Mouse (Mus musculus) kidney, postnatal 36 days (tissue): ENCODE measurements around the gene Suds3.

Source experiments
- DNase-seq, 2 experiments: peaks; one replicate each; pipeline ENCODE4 v3.0.0; 2021 to 2022; ENCODE audit warnings: mixed read lengths in 2 of 2

Gene Suds3

DNA sequence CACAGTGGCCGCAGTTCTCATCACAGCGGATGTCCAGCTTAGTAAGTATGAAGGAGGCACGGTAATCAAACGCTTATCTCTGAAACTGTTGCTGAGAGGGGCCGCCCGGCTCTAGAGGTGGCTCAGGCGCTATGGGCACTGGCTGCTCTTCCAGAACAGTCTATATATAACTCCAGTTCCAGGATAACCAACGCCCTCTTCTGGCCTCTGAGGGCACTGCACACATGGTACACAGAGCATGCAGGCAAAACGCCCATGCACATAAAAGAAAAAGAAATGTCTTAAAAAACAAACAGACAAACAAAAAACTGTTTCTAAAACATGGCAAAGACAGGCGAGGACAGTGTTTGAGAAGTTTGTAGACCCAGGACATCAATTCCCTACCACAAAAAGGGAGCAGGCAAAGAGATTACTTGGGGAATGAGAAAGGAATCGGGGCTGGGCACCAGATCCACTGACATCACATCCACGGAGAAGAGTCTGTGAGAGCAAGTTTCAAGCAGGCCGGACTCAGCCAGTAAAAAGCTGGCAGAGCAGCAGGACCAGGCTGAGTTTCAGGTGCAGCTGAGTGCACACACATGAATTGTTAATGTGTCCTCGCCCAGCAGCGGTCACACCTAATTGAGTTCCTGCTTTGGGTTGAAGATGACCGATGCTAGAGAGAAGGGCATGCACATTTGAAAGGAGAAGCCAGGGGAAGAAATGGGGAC lies 4.7 kb downstream of the Suds3 start:
- DNase-seq: peak; percentile 52 to 58

DNA sequence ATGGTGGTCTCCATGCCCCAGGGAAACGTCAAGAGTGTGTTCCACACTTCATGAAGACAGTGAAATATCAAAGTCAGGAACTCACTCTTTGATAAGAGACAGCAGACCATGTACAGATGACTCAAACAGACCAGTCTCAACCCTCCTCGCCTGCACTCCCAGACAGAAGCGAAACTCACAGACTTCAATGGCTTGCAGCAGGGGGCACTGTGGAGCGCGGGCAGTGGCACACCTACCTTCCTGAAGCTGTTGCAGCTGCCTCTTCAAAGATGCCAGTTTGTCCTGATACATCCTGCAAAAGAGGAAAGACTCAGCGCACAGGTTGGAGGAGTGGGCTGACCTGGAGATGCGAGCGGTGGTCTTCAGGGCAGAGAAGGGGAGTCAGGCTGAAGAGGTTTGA lies 6.4 kb downstream of the Suds3 start:
- DNase-seq: peak in 1 of 2 experiments; percentile 60

DNA sequence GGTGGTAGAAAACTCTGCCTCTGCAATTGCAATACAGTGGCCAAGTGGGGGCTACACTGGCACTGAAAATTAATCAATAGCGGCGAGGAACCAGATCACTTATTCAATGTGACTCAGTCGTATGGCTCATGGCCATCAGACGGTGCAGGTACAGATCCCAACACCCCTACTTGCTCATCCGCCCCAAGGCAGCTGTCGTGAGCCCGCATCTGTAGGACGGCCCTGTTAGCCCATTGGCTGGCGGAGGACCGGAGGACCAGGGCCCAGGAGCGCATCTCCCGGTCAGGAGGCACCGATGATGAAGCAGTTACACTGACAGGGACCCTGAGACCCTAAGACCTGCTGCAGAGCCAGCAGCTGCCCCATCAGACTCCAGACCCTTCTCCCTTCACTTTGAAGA lies 7.2 kb downstream of the Suds3 start:
- DNase-seq: no peak

DNA sequence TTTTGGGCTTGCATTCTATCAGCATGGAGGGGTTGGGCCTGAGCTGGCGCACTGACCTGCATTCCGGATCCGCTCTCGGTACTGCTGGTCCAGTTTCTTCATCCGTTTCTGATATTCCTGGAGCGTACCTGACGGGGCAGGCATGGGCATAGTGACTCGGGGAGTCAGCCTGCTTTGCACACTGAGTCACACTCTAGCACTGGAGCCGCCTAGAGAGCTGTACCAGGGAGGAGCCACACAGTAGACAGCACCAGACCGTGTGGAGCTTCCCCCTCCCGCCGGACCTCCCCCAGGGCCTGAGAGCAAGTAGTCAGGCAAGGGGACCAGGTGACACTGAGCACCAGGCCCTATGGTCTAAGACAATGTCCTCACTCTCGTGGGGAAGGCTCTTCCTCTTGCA lies 7.6 kb downstream of the Suds3 start:
- DNase-seq: no peak

DNA sequence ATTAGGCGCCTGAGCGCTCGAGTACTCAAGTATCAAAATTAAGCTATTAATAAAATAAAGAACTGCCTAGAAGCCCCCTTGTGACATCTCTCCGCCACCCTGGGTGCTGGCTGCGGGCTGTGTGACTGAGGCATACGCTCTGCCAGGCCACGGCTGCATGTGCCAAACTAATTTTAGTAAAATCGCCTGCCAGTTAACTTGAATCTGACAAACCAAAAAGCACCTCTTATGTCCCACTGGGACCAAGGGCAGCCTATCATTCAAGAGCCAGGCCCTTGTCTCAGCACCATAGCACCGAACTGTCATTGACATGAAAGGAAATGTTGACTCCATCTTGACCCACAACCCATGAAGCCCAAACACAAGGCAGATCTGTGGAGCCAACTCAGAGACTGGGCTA lies 10.2 kb downstream of the Suds3 start:
- DNase-seq: no peak

DNA sequence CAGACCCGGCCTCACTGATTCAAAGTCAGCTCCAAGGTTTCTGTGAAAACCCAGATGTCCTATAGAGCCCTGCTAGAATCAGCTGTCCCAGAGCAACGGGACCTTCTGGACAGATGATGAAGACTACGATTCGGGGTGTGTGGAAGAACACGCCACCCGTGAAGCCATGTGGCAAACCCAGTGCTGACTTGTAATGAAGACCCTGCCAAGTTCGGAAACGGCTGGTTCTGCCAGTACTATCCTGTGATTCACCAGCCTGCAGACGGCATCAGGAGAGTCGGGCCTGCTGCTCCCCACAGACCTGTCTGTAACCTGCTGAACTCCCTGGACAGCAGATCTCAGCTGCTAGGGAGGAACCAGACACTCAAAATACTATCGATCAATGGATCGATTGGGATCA lies 11.6 kb downstream of the Suds3 start:
- DNase-seq: no peak

DNA sequence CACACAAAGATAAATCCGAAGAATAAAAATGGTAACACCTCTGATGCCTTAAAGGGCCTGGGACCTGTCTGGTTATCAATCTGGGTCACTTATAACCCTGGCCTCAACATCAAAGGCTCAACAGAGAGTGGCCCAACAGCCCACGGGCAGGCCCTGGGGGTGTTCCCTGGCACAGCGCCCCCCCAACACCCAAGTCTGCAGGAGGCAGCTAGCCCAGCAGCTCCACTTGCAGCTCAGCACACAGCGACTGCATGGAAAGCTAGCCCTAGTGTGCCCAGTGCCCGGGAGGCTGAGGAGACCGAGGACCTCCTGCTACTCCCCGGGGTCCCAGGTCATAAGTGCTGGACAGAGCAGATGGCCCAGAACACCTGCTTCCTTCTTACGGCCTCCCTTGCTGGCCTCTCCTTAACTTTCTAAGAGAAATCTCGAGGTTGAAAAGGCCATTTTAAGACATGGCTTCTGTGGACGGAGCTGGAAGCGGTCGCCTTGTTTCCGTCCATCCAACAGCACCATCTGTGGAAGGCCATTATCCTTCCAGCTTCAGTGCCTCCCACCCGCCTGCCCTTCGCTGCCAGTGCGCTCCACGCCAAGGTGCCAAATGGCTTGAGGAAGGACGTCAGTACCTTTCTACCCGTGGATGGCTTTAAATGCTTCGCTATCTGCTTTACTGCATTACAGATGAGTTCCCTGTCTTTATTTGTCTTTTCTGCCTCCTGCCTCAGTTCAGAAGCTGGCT lies 12.6 kb downstream of the Suds3 start:
- no peak for DNase-seq

DNA sequence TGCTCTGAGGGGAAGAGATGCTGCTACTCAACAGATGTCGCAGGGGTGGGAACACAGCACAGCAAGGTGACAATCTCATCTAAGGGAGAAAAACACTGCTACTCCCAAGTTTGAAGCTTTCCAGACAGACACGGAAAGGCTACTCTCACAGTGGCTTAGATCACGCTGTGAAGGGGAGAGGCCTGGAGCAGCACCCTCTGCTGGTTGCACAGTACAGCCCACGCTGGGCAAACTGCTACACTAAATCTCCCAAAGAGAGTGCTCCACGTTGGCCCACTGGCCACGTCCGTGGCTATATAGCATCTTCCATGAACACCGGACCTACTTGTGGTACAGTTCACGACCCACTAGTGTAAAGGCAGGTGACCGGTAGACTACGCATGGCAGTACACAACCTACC lies 16.2 kb downstream of the Suds3 start:
- peak in 1 of 2 experiments; percentile 32 for DNase-seq

DNA sequence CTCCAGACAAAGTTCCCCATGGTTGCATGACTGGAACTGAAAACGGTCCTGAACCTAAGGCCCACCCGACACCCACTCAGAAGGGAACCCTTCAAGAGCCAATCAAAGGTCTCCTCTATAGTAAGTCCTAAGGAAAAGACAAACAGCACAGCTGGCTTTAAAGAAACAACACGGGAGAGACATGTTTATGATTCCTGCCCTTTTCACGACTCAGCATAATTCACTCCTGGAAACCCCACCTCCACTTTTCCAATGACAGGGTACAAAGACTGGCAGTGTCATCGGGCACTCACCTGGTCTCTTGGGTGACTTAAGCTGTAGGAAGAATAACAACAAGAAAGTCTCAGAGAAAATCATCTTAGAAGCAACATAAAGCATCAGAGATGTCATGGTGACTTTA lies 16.9 kb downstream of the Suds3 start:
- no peak for DNase-seq

DNA sequence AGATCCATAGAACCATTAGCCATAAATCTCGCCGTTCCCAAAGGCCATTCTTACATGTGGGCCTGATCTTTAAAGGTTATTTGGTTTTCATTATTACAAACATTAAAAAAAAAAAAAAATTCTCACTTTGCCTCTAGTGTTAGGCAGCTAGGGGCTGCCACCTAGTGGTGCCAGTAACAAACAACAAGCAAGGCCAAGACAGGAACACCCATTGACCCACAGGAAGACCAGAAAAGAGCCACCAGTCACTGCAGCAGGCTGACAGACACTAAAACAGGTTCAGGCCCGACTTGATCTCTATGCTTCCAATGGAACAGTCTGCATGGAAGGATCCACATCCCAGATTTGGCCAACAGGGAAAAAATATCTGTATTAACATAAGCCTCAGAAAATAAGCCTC lies 19.2 kb downstream of the Suds3 start:
- DNase-seq: peak; percentile 70 to 76

DNA sequence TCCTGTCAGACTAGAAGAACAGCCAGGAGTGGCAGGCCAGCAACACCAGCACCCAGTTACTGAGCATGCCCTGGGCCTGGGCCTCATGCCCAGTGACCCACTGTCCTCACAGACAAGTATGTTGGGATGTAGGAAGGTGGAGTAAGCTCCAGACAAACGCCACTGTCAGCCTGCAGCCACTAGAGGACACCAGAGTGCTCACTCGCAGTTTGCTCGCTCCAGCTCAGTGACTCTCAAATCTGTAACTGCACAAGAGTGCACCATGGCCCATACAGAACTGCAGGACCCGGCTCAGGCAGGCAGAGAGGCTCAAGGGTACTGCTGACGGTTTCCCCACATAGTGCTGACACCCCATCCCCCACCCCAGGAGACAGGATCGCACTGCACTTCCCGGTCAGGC lies 21.5 kb downstream of the Suds3 start:
- DNase-seq: peak; percentile 65 to 77

DNA sequence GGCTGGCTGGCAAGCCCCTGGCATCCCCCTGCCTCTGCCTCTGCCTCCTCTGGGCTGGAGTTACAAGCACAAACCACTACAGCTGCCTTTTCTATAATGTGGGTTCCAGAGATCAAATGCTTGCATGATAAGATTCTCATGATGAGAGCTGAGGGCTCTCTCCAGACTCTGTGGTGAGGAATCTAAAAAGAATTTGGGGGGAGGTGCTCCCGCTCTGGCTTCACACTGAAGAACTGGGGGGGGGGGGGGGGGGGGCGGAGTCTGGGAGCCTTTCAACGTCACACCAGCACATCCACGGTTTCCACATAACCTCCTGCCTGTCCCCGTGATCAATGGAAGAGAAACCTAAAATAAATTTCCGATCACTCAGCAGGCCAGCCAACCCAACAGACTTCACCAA lies 26.1 kb downstream of the Suds3 start:
- no peak for DNase-seq

DNA sequence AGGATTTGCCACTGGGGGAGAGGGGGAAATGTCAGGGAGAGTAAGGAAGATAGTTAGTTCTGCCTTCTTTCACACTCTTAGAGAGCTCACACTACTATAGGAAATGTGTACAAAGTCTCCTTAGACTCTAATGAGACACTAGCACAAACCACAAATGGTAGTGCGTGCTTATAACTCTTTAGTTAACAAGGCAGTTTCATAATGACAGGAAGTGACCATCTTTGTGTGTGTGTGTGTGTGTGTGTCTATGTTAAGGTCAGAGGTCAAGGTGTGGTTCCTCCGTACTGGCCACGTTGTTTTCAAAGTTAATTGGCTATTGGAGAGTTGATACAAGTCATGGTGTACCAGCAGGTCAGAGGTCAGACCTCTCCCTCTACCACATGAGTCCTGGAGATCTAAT lies 26.8 kb downstream of the Suds3 start:
- DNase-seq: no peak

DNA sequence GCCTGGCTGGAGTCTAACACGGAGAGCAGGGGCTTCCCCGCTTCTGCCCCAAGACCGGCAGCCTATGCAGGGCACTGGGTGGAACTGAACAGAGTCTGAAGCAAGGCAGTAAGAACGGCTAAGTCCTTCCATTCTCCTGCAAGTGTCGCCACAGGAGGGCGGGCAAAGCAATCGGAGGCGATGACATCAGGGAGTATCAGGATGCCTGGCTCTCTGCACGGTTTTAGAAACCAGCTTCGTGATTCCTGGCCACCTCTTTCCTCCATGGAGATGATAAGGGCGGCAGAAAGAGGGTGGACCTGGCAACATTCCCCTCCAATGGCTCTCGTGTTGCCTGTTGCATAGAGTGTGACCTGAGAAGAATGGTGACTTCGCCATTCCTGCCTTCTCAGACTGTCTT lies 28.2 kb downstream of the Suds3 start:
- no peak for DNase-seq

DNA sequence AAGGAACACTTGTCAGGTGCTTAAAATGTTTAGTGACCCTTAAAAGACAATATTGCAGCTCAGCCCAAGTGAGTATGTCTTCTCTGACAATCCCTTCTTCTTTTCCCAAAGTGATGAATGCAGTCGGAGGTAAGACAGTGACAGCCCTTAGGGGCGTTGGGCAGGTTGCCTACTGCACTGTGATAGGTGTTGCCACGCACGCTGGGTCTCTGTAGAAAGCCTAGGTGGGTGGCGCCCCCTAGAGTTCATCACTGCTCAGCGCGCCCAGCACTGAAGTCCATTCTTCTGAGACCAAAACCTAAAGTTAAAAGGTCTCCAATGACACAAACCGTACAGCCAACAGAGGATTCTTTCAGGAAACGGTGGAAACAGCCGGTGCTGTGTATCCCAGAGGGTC lies 46.4 kb downstream of the Suds3 start:
- peak in 1 of 2 experiments; percentile 41 for DNase-seq

DNA sequence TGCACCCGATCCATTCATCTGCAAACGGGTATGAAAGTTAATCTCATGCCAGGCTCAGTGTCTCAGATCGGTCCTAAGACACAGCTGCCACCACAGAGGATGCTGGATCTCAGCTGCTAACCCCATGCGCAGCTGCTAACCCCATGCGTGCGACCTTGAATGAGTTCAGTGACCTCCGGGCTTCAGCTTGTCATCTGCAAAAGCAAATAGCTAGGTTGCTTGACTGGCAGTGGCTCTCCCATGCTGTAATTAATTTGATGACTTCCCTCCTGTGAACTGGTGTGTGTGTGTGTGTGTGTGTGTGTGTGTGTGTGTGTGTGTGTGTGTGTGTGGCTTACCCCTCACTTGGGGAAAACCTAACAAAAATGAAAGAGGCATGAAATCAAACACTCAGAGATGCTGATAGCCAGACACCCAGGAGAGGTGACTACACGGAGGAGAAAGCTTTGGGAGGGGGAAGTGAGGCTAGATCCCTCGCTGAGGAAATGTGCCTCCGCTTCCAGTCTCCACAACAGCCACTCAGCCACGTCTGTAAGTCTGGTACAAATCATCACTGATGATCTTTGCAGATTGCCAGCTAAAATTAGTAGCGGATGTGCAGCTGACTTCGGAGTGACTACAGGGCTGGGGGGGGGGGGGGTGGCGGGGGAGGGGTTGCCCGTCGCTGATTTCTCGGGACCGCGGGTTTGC lies 47.0 kb downstream of the Suds3 start:
- no peak for DNase-seq

DNA sequence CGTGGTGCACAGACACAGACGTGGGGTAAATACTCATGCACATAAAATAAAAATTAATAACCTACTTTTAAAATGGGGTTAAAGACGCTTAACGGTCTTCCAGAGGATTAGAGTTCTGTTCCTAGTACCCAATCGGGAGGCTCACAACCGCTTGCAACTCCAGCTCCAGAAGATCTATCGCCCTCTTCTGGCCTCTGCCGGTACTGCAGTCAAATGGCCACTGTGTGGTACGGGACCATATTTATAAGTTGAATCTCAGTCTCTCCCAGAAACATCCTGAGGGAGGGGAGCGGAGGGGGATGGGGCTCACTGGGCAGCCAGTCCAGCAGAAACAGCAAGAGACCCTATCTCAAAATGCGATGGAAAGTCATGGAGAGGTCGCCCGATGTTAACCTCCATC lies 47.7 kb downstream of the Suds3 start:
- DNase-seq: peak in 1 of 2 experiments; percentile 35

DNA sequence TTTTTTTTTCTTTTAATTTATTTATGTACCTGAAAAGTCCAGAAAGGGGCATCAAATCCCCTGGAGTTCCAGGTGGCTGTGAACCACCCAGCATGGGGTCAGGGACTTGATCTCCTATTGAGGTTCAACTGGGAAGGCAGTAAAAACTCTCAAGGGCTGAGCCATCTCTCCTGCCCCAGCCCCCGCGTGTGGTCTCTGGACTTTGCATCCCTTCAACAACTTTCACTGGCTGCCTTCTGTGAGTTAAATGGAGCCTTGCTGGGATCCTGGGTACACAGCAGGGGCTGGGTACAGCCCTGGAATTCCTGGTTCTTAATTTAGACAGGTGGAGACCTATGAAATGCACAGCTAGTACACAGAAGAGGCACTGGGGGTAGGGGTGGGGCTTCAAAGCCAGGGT lies 54.7 kb downstream of the Suds3 start:
- DNase-seq: no peak

DNA sequence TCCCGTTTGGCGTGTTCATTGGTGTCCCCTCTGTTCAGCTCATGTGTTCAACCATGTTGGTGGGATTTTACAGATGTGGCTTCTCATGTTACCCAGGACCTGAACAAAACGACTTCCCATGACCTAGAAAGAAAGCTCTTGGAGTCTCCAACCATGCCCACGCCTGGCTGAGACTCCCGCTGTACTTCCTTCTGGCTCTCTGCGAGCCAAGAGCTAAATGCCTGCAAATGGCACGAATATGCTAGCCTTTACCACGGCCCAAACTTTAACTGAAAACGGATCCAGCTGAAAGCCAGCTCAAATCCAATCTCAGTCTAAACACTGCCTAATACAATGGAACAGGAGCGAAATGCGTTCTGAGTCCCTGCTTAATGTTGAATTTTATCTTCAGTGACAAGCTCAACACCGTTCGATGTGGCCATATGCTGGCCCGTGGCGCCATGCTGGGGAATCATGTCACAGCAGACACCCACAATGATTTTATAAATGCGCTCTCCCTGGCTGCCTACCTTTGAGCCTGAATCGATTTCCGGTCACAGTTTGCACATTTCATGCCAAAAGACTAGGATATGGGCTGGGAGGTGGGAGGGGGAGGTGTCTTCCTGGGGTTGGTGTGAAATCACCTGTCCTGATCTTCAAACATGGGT lies 55.3 kb downstream of the Suds3 start:
- no peak for DNase-seq

DNA sequence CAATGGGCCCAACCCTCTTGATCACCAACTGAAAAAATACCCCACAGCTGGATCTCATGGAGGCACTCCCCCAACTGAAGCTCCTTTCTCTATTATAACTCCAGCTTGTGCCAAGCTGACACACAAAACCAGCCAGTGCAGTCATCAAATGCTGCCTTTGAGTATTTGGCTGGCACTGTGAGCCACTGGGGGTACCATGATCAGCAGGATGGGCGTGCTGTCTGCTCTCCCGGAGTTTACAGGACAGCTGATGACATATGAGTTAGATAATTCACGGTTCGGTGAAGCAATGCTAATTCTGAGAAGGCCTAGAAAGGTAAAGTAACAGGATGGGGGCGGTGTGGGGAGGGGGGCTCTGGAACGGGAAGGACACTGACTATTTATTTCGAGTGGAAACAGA lies 66.0 kb downstream of the Suds3 start:
- DNase-seq: no peak

DNA sequence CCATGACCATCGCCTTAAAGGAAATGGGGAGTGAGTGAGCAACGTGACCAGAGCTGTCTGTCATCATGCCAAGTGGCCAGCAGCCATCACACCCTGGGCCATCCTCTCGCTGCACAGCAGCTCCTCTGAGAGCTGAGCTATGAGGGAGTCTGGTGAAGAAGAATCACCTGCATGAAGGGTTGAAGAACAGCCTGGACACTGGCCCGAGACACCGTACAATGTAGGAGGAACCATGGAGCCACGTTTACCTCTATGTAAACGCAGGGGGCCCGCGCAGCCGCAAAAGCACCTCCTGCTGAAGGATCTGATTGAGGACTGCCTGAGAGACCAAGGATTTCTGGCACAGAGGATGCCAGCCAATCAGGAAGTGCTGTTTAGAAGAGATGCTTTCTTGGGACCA lies 70.8 kb downstream of the Suds3 start:
- peak in 1 of 2 experiments; percentile 5 for DNase-seq

DNA sequence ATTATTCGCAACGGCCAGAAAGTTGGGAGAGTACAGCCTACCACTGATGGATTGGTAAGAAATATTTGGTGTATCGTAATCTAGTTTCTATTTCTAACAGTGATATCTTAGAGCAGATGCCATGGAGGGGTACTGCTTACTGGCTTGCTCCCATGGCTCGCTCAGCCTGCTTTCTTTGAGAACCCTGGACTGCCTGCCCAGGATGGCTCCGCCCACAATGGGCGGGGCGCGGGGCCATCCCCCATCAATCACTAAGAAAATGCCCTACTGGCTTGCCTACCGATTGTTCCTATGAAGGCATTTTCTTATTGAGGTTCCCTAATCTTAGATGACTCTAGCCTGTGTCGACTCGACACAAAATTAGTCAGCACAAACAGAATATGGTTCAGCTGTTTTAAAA lies 73.3 kb downstream of the Suds3 start:
- no peak for DNase-seq
